Mouse (Mus musculus): ENCODE results near the gene Usp39. TPM values are rescaled to one million over a fixed set of nuclear protein-coding genes. Genes with fewer than 3 reads are reported as not detected.

Gene Usp39
- total and polyA plus RNA-seq, 2 experiments from 2014 or later, result 33.1 to 64.6 TPM

GRCm38 (mm10) chr6:72366304-72366703 is 21.3 kb upstream of the Usp39 start:
- H3K9me3 ChIP-seq (ENCODE audit: low read length), result no peaks in the 10 kb centered on the region
- TF ChIP-seq CTCF (IDR thresholded peaks at IDR 0.05; ENCODE audit: low read depth), result no peak
- no peak overlapping the region for H3K4me2 ChIP-seq (ENCODE audit: low read depth, low read length)
- no peaks in the 10 kb centered on the region for H3K27me3 ChIP-seq (ENCODE audit: insufficient read depth, low read length)
- H3K36me3 ChIP-seq (ENCODE audit: insufficient read depth, low read length), result no peaks in the 10 kb centered on the region
- H3K27ac ChIP-seq, result no peak overlapping the region
- peaks cover 5% of the 10 kb centered on the region for H3K4me1 ChIP-seq (ENCODE audit: insufficient read depth, low read length)
- H3K4me3 ChIP-seq (ENCODE audit: low read length), result no peak overlapping the region
- 54% methylated on average over 3 of the region's 3 CpGs for WGBS
- H3K9ac ChIP-seq (replicated peaks; ENCODE audit: low read length), result no peak overlapping the region
- DNase-seq (ENCODE audit: low spot score) (no peak), ATAC-seq (no peak)

- Histone ChIP-seq H3K27ac (no peak overlapping the region), H3K4me3 (ENCODE audit: low read length) (no peak overlapping the region), H3K4me1 (ENCODE audit: insufficient read depth, low read length) (peaks cover 9% of the 10 kb centered on the region), H3K36me3 (ENCODE audit: insufficient read depth, low read length) (peaks cover 2% of the 10 kb centered on the region; the same call in 1 of the 2 replicates), H3K4me2 (ENCODE audit: low read depth, low read length) (no peak overlapping the region), H3K27me3 (ENCODE audit: insufficient read depth, low read length) (no peaks in the 10 kb centered on the region), H3K9ac (replicated peaks; ENCODE audit: low read length) (no peak overlapping the region), H3K9me3 (ENCODE audit: low read length) (no peaks in the 10 kb centered on the region)
- DNase-seq (ENCODE audit: low spot score) (no peak), ATAC-seq (no peak)
- WGBS, result 67% methylated on average over 6 of the region's 6 CpGs
- no peak for TF ChIP-seq CTCF (IDR thresholded peaks at IDR 0.05; ENCODE audit: low read depth)
These were observed 20.0 kb upstream of the Usp39 start for GRCm38 (mm10) chr6:72364985-72365384.

GRCm38 (mm10) chr6:72364009-72364408 is 19.0 kb upstream of the Usp39 start:
- 52% methylated on average over 7 of the region's 7 CpGs for WGBS
- no peak for ATAC-seq
- Histone ChIP-seq H3K27me3 (ENCODE audit: insufficient read depth, low read length) (no peaks in the 10 kb centered on the region), H3K4me3 (ENCODE audit: low read length) (no peak overlapping the region), H3K9ac (replicated peaks; ENCODE audit: low read length) (no peak overlapping the region), H3K36me3 (ENCODE audit: insufficient read depth, low read length) (peaks cover 12% of the 10 kb centered on the region), H3K9me3 (ENCODE audit: low read length) (no peaks in the 10 kb centered on the region), H3K4me2 (ENCODE audit: low read depth, low read length) (no peak overlapping the region), H3K27ac (no peak overlapping the region), H3K4me1 (ENCODE audit: insufficient read depth, low read length) (peaks cover 9% of the 10 kb centered on the region)
- TF ChIP-seq CTCF (IDR thresholded peaks at IDR 0.05; ENCODE audit: low read depth), result no peak
- DNase-seq (ENCODE audit: low spot score), result no peak

- no peaks in the 10 kb centered on the region for H3K27me3 ChIP-seq (ENCODE audit: insufficient read depth, low read length)
- H3K9me3 ChIP-seq (ENCODE audit: low read length), result no peaks in the 10 kb centered on the region
- ATAC-seq, result peak; percentile 99
- H3K4me2 ChIP-seq (ENCODE audit: low read depth, low read length), result peak overlapping the region; percentile 96
- peak; percentile 56 for TF ChIP-seq CTCF (IDR thresholded peaks at IDR 0.05; ENCODE audit: low read depth)
- peak overlapping the region; percentile 71 for H3K4me3 ChIP-seq (ENCODE audit: low read length)
- H3K27ac ChIP-seq, result peak overlapping the region; percentile 75
- H3K4me1 ChIP-seq (ENCODE audit: insufficient read depth, low read length), result peaks cover 9% of the 10 kb centered on the region
- peak overlapping the region; percentile 70 for H3K9ac ChIP-seq (replicated peaks; ENCODE audit: low read length)
- under 1% methylated on average over 42 of the region's 42 CpGs for WGBS
- DNase-seq (ENCODE audit: low spot score), result peak; percentile 98
- peaks cover 13% of the 10 kb centered on the region for H3K36me3 ChIP-seq (ENCODE audit: insufficient read depth, low read length)
These were observed 17.4 kb upstream of the Usp39 start for GRCm38 (mm10) chr6:72362132-72363028.

GRCm38 (mm10) chr6:72361121-72361551 is 16.2 kb upstream of the Usp39 start:
- Histone ChIP-seq H3K27me3 (ENCODE audit: insufficient read depth, low read length) (no peaks in the 10 kb centered on the region), H3K4me1 (ENCODE audit: insufficient read depth, low read length) (peaks cover 13% of the 10 kb centered on the region), H3K4me3 (ENCODE audit: low read length) (peak overlapping the region; percentile 71), H3K9ac (replicated peaks; ENCODE audit: low read length) (peak overlapping the region; percentile 70), H3K36me3 (ENCODE audit: insufficient read depth, low read length) (peaks cover 13% of the 10 kb centered on the region), H3K9me3 (ENCODE audit: low read length) (no peaks in the 10 kb centered on the region), H3K27ac (no peak overlapping the region), H3K4me2 (ENCODE audit: low read depth, low read length) (peak overlapping the region; percentile 96)
- 66% methylated on average over 5 of the region's 5 CpGs for WGBS
- DNase-seq (ENCODE audit: low spot score) (no peak), ATAC-seq (no peak)
- no peak for TF ChIP-seq CTCF (IDR thresholded peaks at IDR 0.05; ENCODE audit: low read depth)

- H3K4me3 ChIP-seq (ENCODE audit: low read length), result no peak overlapping the region
These were observed 15.6 kb upstream of the Usp39 start for GRCm38 (mm10) chr6:72360599-72360935.

More at GRCm38 (mm10) chr6:72360599-72360935, 15.6 kb upstream of the Usp39 start:
- DNase-seq (ENCODE audit: low spot score), result no peak
- H3K27me3 ChIP-seq (ENCODE audit: insufficient read depth, low read length), result no peaks in the 10 kb centered on the region
- H3K36me3 ChIP-seq (ENCODE audit: insufficient read depth, low read length), result peaks cover 13% of the 10 kb centered on the region
- no peak overlapping the region for H3K4me2 ChIP-seq (ENCODE audit: low read depth, low read length)
- no peaks in the 10 kb centered on the region for H3K9me3 ChIP-seq (ENCODE audit: low read length)
- TF ChIP-seq CTCF (IDR thresholded peaks at IDR 0.05; ENCODE audit: low read depth), result no peak
- peaks cover 15% of the 10 kb centered on the region for H3K4me1 ChIP-seq (ENCODE audit: insufficient read depth, low read length)
- ATAC-seq, result no peak
- no peak overlapping the region for H3K9ac ChIP-seq (replicated peaks; ENCODE audit: low read length)
- WGBS, result 50% methylated on average over 7 of the region's 7 CpGs
- no peak overlapping the region for H3K27ac ChIP-seq

Measured in hindbrain, postnatal 0 days (tissue).